Mouse (Mus musculus): ENCODE data around the gene Rasal1. TPM values are rescaled to one million over a fixed set of nuclear protein-coding genes. Genes with fewer than 3 reads are reported as not detected.

The Rasal1 gene
- polyA plus RNA-seq, 1 experiment from 2014 or later = 0.15 TPM

- Histone ChIP-seq H3K4me2 (ENCODE audit: low read depth, low read length) (no peak overlapping the region), H3K36me3 (ENCODE audit: control insufficient read depth, insufficient read depth) (peaks cover 32% of the 10 kb centered on the region), H3K27me3 (ENCODE audit: control insufficient read depth, insufficient read depth, low read depth, low read length) (no peaks in the 10 kb centered on the region), H3K4me1 (ENCODE audit: control insufficient read depth, low read depth, low read length) (peaks cover 4% of the 10 kb centered on the region), H3K9ac (ENCODE audit: low read depth, low read length) (no peak overlapping the region), H3K27ac (ENCODE audit: low read length) (no peak overlapping the region), H3K9me3 (replicated peaks; ENCODE audit: control insufficient read depth, low read length) (peaks cover 2% of the 10 kb centered on the region; the same call in 1 of the 2 replicates), H3K4me3 (ENCODE audit: low read depth, low read length) (no peak overlapping the region)
- ATAC-seq (ENCODE audit: low read depth) = no peak
- 84% methylated on average over 12 of the region's 12 CpGs for WGBS (ENCODE audit: insufficient replicate concordance)
Observed at GRCm38 (mm10) chr5:120618778-120619177, 29.8 kb upstream of the Rasal1 start.

- WGBS (ENCODE audit: insufficient replicate concordance) = 18% methylated on average over 5 of the region's 5 CpGs
- no peak overlapping the region for H3K4me3 ChIP-seq (ENCODE audit: low read depth, low read length)
- no peak overlapping the region for H3K27ac ChIP-seq (ENCODE audit: low read length)
- H3K9me3 ChIP-seq (replicated peaks; ENCODE audit: control insufficient read depth, low read length) = peaks cover 2% of the 10 kb centered on the region; the same call in 1 of the 2 replicates
- H3K27me3 ChIP-seq (ENCODE audit: control insufficient read depth, insufficient read depth, low read depth, low read length) = no peaks in the 10 kb centered on the region
- peaks cover 36% of the 10 kb centered on the region for H3K36me3 ChIP-seq (ENCODE audit: control insufficient read depth, insufficient read depth)
- H3K9ac ChIP-seq (ENCODE audit: low read depth, low read length) = no peak overlapping the region
- ATAC-seq (ENCODE audit: low read depth) = no peak
- H3K4me2 ChIP-seq (ENCODE audit: low read depth, low read length) = no peak overlapping the region
- peaks cover under 1% of the 10 kb centered on the region for H3K4me1 ChIP-seq (ENCODE audit: control insufficient read depth, low read depth, low read length)
Observed at GRCm38 (mm10) chr5:120619201-120619600, 29.4 kb upstream of the Rasal1 start.

- no peaks in the 10 kb centered on the region for H3K27me3 ChIP-seq (ENCODE audit: control insufficient read depth, insufficient read depth, low read depth, low read length)
- no peaks in the 10 kb centered on the region for H3K4me1 ChIP-seq (ENCODE audit: control insufficient read depth, low read depth, low read length)
- no peak overlapping the region for H3K4me3 ChIP-seq (ENCODE audit: low read depth, low read length)
- peak; percentile 7; the same call in 1 of the 2 replicates for ATAC-seq (ENCODE audit: low read depth)
- H3K36me3 ChIP-seq (ENCODE audit: control insufficient read depth, insufficient read depth) = peaks cover 46% of the 10 kb centered on the region
- no peak overlapping the region for H3K27ac ChIP-seq (ENCODE audit: low read length)
- H3K4me2 ChIP-seq (ENCODE audit: low read depth, low read length) = no peak overlapping the region
- peaks cover 2% of the 10 kb centered on the region; the same call in 1 of the 2 replicates for H3K9me3 ChIP-seq (replicated peaks; ENCODE audit: control insufficient read depth, low read length)
- WGBS (ENCODE audit: insufficient replicate concordance) = 60% methylated on average over 18 of the region's 18 CpGs
- no peak overlapping the region for H3K9ac ChIP-seq (ENCODE audit: low read depth, low read length)
Observed at GRCm38 (mm10) chr5:120620375-120621077, 28.1 kb upstream of the Rasal1 start.

- Histone ChIP-seq H3K4me3 (ENCODE audit: low read depth, low read length) (no peak overlapping the region), H3K27ac (ENCODE audit: low read length) (no peak overlapping the region), H3K36me3 (ENCODE audit: control insufficient read depth, insufficient read depth) (peaks cover 41% of the 10 kb centered on the region), H3K4me2 (ENCODE audit: low read depth, low read length) (no peak overlapping the region), H3K27me3 (ENCODE audit: control insufficient read depth, insufficient read depth, low read depth, low read length) (no peaks in the 10 kb centered on the region), H3K4me1 (ENCODE audit: control insufficient read depth, low read depth, low read length) (no peaks in the 10 kb centered on the region), H3K9ac (ENCODE audit: low read depth, low read length) (no peak overlapping the region), H3K9me3 (replicated peaks; ENCODE audit: control insufficient read depth, low read length) (no peaks in the 10 kb centered on the region)
- no peak for ATAC-seq (ENCODE audit: low read depth)
- 75% methylated on average over 23 of the region's 23 CpGs for WGBS (ENCODE audit: insufficient replicate concordance)
Observed at GRCm38 (mm10) chr5:120621078-120621765, 27.4 kb upstream of the Rasal1 start.

- H3K27me3 ChIP-seq (ENCODE audit: control insufficient read depth, insufficient read depth, low read depth, low read length) = no peaks in the 10 kb centered on the region
- H3K4me1 ChIP-seq (ENCODE audit: control insufficient read depth, low read depth, low read length) = no peaks in the 10 kb centered on the region
- no peak overlapping the region for H3K27ac ChIP-seq (ENCODE audit: low read length)
- H3K9ac ChIP-seq (ENCODE audit: low read depth, low read length) = no peak overlapping the region
- 80% methylated on average over 10 of the region's 10 CpGs for WGBS (ENCODE audit: insufficient replicate concordance)
- H3K36me3 ChIP-seq (ENCODE audit: control insufficient read depth, insufficient read depth) = peaks cover 41% of the 10 kb centered on the region
- no peak overlapping the region for H3K4me3 ChIP-seq (ENCODE audit: low read depth, low read length)
- ATAC-seq (ENCODE audit: low read depth) = no peak
- no peaks in the 10 kb centered on the region for H3K9me3 ChIP-seq (replicated peaks; ENCODE audit: control insufficient read depth, low read length)
- no peak overlapping the region for H3K4me2 ChIP-seq (ENCODE audit: low read depth, low read length)
Observed at GRCm38 (mm10) chr5:120621846-120622197, 26.8 kb upstream of the Rasal1 start.

GRCm38 (mm10) chr5:120622198-120622851 is 26.3 kb upstream of the Rasal1 start:
- no peak for ATAC-seq (ENCODE audit: low read depth)
- Histone ChIP-seq H3K36me3 (ENCODE audit: control insufficient read depth, insufficient read depth) (peaks cover 45% of the 10 kb centered on the region), H3K4me3 (ENCODE audit: low read depth, low read length) (no peak overlapping the region), H3K9me3 (replicated peaks; ENCODE audit: control insufficient read depth, low read length) (no peaks in the 10 kb centered on the region), H3K27me3 (ENCODE audit: control insufficient read depth, insufficient read depth, low read depth, low read length) (no peaks in the 10 kb centered on the region), H3K4me1 (ENCODE audit: control insufficient read depth, low read depth, low read length) (no peaks in the 10 kb centered on the region), H3K4me2 (ENCODE audit: low read depth, low read length) (no peak overlapping the region), H3K27ac (ENCODE audit: low read length) (no peak overlapping the region), H3K9ac (ENCODE audit: low read depth, low read length) (no peak overlapping the region)
- WGBS (ENCODE audit: insufficient replicate concordance) = 73% methylated on average over 5 of the region's 5 CpGs

GRCm38 (mm10) chr5:120624427-120624826 is 24.2 kb upstream of the Rasal1 start:
- no peak overlapping the region for H3K9ac ChIP-seq (ENCODE audit: low read depth, low read length)
- 81% methylated on average over 10 of the region's 10 CpGs for WGBS (ENCODE audit: insufficient replicate concordance)
- no peak overlapping the region for H3K4me2 ChIP-seq (ENCODE audit: low read depth, low read length)
- no peak for ATAC-seq (ENCODE audit: low read depth)
- peaks cover 39% of the 10 kb centered on the region for H3K36me3 ChIP-seq (ENCODE audit: control insufficient read depth, insufficient read depth)
- H3K27ac ChIP-seq (ENCODE audit: low read length) = no peak overlapping the region
- H3K27me3 ChIP-seq (ENCODE audit: control insufficient read depth, insufficient read depth, low read depth, low read length) = no peaks in the 10 kb centered on the region
- no peaks in the 10 kb centered on the region for H3K9me3 ChIP-seq (replicated peaks; ENCODE audit: control insufficient read depth, low read length)
- H3K4me3 ChIP-seq (ENCODE audit: low read depth, low read length) = no peak overlapping the region
- peaks cover 3% of the 10 kb centered on the region; the same call in 1 of the 2 replicates for H3K4me1 ChIP-seq (ENCODE audit: control insufficient read depth, low read depth, low read length)

- Histone ChIP-seq H3K9ac (ENCODE audit: low read depth, low read length) (no peak overlapping the region), H3K9me3 (replicated peaks; ENCODE audit: control insufficient read depth, low read length) (no peaks in the 10 kb centered on the region), H3K4me3 (ENCODE audit: low read depth, low read length) (no peak overlapping the region), H3K27me3 (ENCODE audit: control insufficient read depth, insufficient read depth, low read depth, low read length) (peaks cover 10% of the 10 kb centered on the region), H3K27ac (ENCODE audit: low read length) (no peak overlapping the region), H3K36me3 (ENCODE audit: control insufficient read depth, insufficient read depth) (peaks cover 24% of the 10 kb centered on the region), H3K4me2 (ENCODE audit: low read depth, low read length) (no peak overlapping the region), H3K4me1 (ENCODE audit: control insufficient read depth, low read depth, low read length) (peaks cover 3% of the 10 kb centered on the region; the same call in 1 of the 2 replicates)
- ATAC-seq (ENCODE audit: low read depth) = peak; percentile 62
- WGBS (ENCODE audit: insufficient replicate concordance) = 64% methylated on average over 19 of the region's 19 CpGs
Observed at GRCm38 (mm10) chr5:120626399-120626798, 22.2 kb upstream of the Rasal1 start.
